Mouse (Mus musculus) forebrain, embryonic 12.5 days (tissue): Measurements from ENCODE around the gene Kcnk1. TPM values are rescaled to one million over a fixed set of nuclear protein-coding genes. Genes with fewer than 3 reads are reported as not detected.

Experiments used
- ATAC-seq: fragments of 200-750 bp; cut with Nextera tagmentation; 2 replicates; pipeline ENCODE4 v1.8.0; 2017; ENCODE audit warnings: moderate TSS enrichment; ENCODE audit not compliant: low FRiP score
- H3K27ac ChIP-seq: fragments of 300-500 bp; sonication (generic); 2 replicates; pipeline ENCODE4 v1.5.1; 2016; ENCODE audit warnings: mild to moderate bottlenecking
- H3K27me3 ChIP-seq: fragments of 300-500 bp; sonication (generic); 2 replicates; pipeline ENCODE4 v1.6.1; 2016; ENCODE audit warnings: mild to moderate bottlenecking
- H3K36me3 ChIP-seq: fragments of 300-500 bp; sonication (generic); replicated peaks from 2 replicates; pipeline ENCODE4 v1.6.1; 2016; ENCODE audit warnings: mild to moderate bottlenecking
- H3K4me1 ChIP-seq: fragments of 300-500 bp; sonication (generic); 2 replicates; pipeline ENCODE4 v1.6.1; 2016
- H3K4me2 ChIP-seq: fragments of 300-500 bp; sonication (generic); 2 replicates; pipeline ENCODE4 v1.6.1; 2016; ENCODE audit warnings: mild to moderate bottlenecking, moderate library complexity
- H3K4me3 ChIP-seq: fragments of 300-500 bp; sonication (generic); replicated peaks from 2 replicates; pipeline ENCODE4 v1.5.1; 2016; ENCODE audit warnings: mild to moderate bottlenecking
- H3K9ac ChIP-seq: fragments of 300-500 bp; sonication (generic); 2 replicates; pipeline ENCODE4 v1.6.1; 2016; ENCODE audit warnings: mild to moderate bottlenecking
- H3K9me3 ChIP-seq: fragments of 300-500 bp; sonication (generic); 2 replicates; pipeline ENCODE4 v1.6.1; 2016
- WGBS: fragments of 180-500 bp; shearing (Covaris S2); methylation state at CpG from one replicate; pipeline ENCODE4 v1.1.7; 2016; 5-methylcytosine and 5-hydroxymethylcytosine counted together
- polyA plus RNA-seq: library from polyadenylated mRNA; unstranded; fragments of >200 nt; fragmentation: Nextera tagmentation; extraction: Ambion mirVana; gene quantifications from 2 replicates; pipeline ENCODE4 v1.2.1, GENCODE M21; 2016

Kcnk1 gene
- polyA plus RNA-seq, 1 experiment from 2014 or later, result 6.2 TPM

DNA sequence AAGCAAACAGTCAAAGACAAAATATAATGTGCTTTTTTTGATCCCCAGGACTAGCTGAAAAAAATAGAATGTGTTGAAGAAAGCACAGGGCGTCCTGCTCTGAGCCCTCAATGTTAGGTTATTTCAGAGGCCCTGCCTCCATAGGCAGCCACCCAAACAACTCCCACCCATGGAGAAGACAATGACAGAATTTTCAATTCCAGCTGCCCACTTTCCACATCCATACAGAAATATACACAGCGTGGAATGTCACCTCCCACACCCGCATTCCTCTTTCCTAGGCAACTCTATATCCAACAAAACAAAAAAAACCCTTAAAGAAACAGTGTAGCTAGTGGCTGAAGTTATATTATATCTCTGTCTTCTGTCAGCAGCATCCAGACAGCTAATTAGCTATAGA, 23.6 kb upstream of the Kcnk1 start:
- Histone ChIP-seq H3K4me1 (no peaks in the 10 kb centered on the region), H3K27me3 (peaks cover 6% of the 10 kb centered on the region; the same call in 1 of the 2 replicates), H3K9ac (no peak overlapping the region), H3K36me3 (no peaks in the 10 kb centered on the region), H3K9me3 (no peaks in the 10 kb centered on the region), H3K27ac (no peak overlapping the region), H3K4me3 (no peak overlapping the region), H3K4me2 (no peak overlapping the region)
- WGBS, result 63% methylated on average over 3 of the region's 3 CpGs
- ATAC-seq, result no peak

DNA sequence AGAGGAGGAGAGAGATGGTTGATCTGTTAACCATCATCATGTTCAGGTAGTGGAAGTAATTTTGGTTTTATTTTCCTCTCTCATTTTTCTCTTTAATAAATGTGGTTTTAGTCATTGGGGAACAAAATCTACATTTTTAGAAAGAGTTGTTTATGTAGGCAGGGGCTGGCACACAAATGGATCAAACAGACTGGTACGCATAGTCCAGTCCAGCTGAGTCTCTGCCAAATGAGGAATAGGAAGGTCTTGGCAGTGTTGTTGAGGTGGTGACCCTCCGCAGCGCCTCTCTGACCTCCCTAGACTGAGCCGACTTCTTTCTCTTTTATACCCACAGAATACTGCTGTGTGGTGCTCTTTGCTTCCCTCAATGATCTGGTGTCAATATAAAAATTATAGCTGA, 19.0 kb upstream of the Kcnk1 start:
- WGBS, result 94% methylated on average over 4 of the region's 4 CpGs
- Histone ChIP-seq H3K27me3 (no peaks in the 10 kb centered on the region), H3K36me3 (no peaks in the 10 kb centered on the region), H3K4me1 (no peaks in the 10 kb centered on the region), H3K9ac (no peak overlapping the region), H3K4me3 (no peak overlapping the region), H3K9me3 (no peaks in the 10 kb centered on the region), H3K27ac (no peak overlapping the region), H3K4me2 (no peak overlapping the region)
- ATAC-seq, result no peak

DNA sequence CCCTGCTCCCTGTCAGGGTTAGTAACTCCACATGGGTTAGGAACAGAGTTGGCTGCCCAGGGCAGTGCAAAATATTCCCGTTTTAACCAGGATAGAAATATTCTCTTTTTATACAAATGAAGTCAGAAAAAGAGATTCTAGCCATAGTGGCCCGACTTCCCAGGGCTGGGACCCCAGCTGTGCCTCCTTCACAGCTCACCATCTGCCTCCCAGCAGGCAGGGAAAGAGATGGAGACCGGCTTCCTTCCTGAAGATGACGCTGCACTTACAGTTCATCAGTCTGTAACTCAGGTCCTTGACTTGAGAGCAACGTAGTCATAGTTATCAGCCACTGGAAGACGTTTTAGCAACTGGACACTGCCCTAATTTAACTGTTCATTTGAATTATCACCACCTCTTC, 14.1 kb upstream of the Kcnk1 start:
- H3K4me2 ChIP-seq, result no peak overlapping the region
- no peak for ATAC-seq
- H3K9me3 ChIP-seq, result no peaks in the 10 kb centered on the region
- H3K27me3 ChIP-seq, result no peaks in the 10 kb centered on the region
- 51% methylated on average over 6 of the region's 6 CpGs for WGBS
- no peaks in the 10 kb centered on the region for H3K36me3 ChIP-seq
- no peaks in the 10 kb centered on the region for H3K4me1 ChIP-seq
- H3K27ac ChIP-seq, result no peak overlapping the region
- H3K9ac ChIP-seq, result no peak overlapping the region
- H3K4me3 ChIP-seq, result no peak overlapping the region

DNA sequence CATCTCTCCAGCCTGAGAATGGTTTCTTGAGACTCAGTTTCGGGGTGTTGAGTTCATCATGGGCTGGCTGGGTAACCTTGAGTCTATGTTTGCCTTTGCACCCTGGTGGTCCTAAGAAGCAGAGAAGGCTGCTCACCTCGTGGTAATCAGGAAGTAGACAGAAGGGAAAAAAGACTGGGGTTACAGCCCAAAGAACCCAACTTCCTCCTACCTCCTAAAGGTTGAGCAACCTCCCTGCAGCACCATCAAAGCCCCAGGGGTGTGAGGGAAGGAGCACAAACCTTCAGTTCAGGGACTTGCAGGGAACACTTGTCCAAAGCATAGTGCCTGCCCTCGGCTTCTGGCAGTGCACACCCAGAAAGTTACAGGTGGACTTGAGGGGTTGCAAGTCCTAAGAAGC, 11.5 kb upstream of the Kcnk1 start:
- Histone ChIP-seq H3K4me1 (peaks cover 17% of the 10 kb centered on the region), H3K27me3 (no peaks in the 10 kb centered on the region), H3K27ac (no peak overlapping the region), H3K9me3 (no peaks in the 10 kb centered on the region), H3K4me2 (no peak overlapping the region), H3K9ac (no peak overlapping the region), H3K4me3 (no peak overlapping the region), H3K36me3 (no peaks in the 10 kb centered on the region)
- WGBS, result 74% methylated on average over 3 of the region's 3 CpGs
- no peak for ATAC-seq

DNA sequence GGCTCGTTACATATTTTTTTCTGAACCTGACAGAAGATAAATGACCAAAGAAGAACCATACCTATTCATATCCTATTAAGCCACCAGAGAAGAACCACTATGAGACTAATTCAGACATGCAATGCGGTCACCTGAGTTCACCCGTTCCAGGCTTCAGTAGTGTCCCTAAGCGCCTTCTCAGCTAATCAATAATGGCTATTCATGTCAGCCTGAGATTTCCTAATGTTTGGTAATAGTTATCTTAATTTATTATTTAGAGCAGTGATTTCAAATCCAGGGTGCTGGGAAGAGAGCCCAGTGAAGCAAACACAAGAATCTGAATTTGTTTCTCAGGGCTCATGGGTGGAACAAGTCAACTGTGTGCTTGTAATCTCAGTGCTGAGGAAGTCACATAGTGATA, 10.8 kb upstream of the Kcnk1 start:
- ATAC-seq, result no peak
- H3K36me3 ChIP-seq, result no peaks in the 10 kb centered on the region
- 97% methylated on average over 4 of the region's 4 CpGs for WGBS
- H3K4me2 ChIP-seq, result no peak overlapping the region
- no peaks in the 10 kb centered on the region for H3K9me3 ChIP-seq
- H3K27me3 ChIP-seq, result no peaks in the 10 kb centered on the region
- H3K9ac ChIP-seq, result no peak overlapping the region
- peaks cover 17% of the 10 kb centered on the region for H3K4me1 ChIP-seq
- no peak overlapping the region for H3K27ac ChIP-seq
- no peak overlapping the region for H3K4me3 ChIP-seq

DNA sequence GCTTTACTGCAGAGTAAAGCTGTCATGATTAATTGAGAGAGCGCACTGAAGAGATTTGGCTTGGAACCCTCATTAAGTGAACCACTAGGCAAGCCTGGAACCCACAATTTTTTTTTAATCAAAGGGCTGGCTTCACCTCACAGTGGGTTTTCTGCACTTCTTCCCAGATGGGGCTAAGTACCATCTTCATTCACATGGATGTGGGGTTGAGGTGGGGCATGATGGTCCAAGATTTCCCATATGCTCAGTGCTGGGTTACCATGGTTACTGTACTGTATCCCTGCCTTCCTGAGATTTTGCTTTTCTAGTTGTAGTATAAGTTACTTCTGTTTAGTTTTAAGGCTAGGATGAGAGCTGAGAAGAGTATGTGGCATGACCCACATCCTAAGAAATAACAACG, 9.6 kb upstream of the Kcnk1 start:
- H3K9me3 ChIP-seq, result no peaks in the 10 kb centered on the region
- peaks cover 17% of the 10 kb centered on the region for H3K4me1 ChIP-seq
- no peaks in the 10 kb centered on the region for H3K36me3 ChIP-seq
- H3K27ac ChIP-seq, result no peak overlapping the region
- no peak overlapping the region for H3K4me2 ChIP-seq
- ATAC-seq, result no peak
- 97% methylated on average over 2 of the region's 2 CpGs for WGBS
- no peaks in the 10 kb centered on the region for H3K27me3 ChIP-seq
- no peak overlapping the region for H3K9ac ChIP-seq
- H3K4me3 ChIP-seq, result no peak overlapping the region

DNA sequence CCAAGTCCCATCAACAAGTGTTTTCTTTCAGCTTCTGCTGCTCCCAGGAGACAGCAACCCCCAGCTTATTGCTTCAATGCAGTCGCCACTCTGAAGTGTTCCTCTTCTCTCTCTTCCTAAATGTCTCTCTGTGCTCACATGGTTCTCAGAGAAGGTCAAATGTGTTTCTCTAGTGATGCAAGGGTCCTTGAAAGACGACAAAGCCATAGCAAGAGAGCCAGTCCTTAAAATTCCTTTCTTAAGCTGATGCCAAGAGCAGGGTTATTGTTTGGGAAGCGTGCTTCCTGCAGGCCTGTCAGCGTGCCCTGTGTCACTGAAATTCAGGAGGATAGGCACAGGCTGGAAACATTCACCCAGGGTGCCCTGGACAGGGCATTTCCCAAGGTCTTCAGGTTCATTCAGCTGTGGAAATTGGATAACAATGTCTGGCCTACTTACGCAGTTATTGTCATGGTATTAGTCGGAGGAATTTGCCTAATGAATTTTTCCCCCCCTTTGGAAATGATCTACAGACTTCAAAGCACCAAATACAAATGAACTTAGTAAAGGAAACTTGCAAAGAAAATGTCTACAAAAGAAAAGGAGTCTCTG, 7.9 kb upstream of the Kcnk1 start:
- peaks cover 17% of the 10 kb centered on the region for H3K4me1 ChIP-seq
- H3K4me3 ChIP-seq, result no peak overlapping the region
- H3K27me3 ChIP-seq, result 0 out of 2 replicates have a peak, but pooled peaks cover 1% of the 10 kb centered on the region
- H3K27ac ChIP-seq, result no peak overlapping the region
- no peaks in the 10 kb centered on the region for H3K36me3 ChIP-seq
- H3K9me3 ChIP-seq, result no peaks in the 10 kb centered on the region
- no peak overlapping the region for H3K4me2 ChIP-seq
- WGBS, result 10% methylated on average over 6 of the region's 6 CpGs
- no peak overlapping the region for H3K9ac ChIP-seq
- ATAC-seq, result no peak

DNA sequence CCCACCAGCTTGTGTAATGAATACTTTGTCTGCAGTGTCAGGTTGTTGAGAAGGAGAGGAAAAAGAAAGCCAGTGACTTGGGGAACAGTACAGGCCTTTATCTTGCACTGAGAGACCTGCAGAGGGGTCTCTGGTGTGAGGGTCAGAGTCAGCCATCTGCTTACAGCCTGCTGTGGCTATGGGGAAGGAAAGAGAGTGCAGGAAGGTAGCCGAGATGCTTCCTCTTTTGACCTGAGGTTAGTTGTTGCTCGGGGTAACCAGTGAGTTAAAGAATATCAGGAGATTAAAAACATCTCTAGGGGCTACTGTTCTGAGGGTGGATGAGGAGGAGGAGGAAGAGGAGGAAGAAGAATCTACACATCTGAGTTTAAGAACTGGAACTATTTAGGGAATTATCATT, 7.0 kb upstream of the Kcnk1 start:
- 58% methylated on average over 2 of the region's 2 CpGs for WGBS
- H3K27me3 ChIP-seq, result peaks cover 10% of the 10 kb centered on the region

DNA sequence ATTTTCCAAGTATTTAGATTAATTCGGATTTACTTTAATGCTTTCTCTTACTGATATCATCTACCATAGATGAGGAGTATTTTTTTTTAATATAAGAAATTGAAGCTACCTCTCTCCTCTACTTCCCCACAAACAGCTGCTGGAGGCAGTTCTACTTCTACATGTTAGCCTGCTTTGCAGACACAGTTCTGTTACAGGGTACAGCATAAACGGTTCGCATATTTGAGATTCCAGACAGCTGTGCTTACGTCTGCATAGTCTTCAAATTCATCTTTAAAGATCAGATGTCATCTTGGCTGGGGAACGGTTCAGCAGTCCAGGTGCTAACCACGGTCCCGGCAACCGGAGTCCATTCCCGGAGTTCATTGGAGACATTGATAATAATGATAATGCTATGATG, 1.3 kb upstream of the Kcnk1 start:
- H3K36me3 ChIP-seq, result no peaks in the 10 kb centered on the region
- no peak overlapping the region for H3K9ac ChIP-seq
- H3K27me3 ChIP-seq, result peaks cover 57% of the 10 kb centered on the region
- H3K4me2 ChIP-seq, result no peak overlapping the region
- H3K9me3 ChIP-seq, result no peaks in the 10 kb centered on the region
- no peak for ATAC-seq
- 80% methylated on average over 9 of the region's 9 CpGs for WGBS
- no peak overlapping the region for H3K27ac ChIP-seq
- H3K4me1 ChIP-seq, result peaks cover 23% of the 10 kb centered on the region
- H3K4me3 ChIP-seq, result no peak overlapping the region

More for the DNA sequence above, 7.0 kb upstream of the Kcnk1 start:
- peaks cover 17% of the 10 kb centered on the region for H3K4me1 ChIP-seq
- no peak overlapping the region for H3K4me2 ChIP-seq
- H3K27ac ChIP-seq, result no peak overlapping the region
- H3K9me3 ChIP-seq, result no peaks in the 10 kb centered on the region
- no peaks in the 10 kb centered on the region for H3K36me3 ChIP-seq
- H3K4me3 ChIP-seq, result no peak overlapping the region
- ATAC-seq, result no peak
- no peak overlapping the region for H3K9ac ChIP-seq

DNA sequence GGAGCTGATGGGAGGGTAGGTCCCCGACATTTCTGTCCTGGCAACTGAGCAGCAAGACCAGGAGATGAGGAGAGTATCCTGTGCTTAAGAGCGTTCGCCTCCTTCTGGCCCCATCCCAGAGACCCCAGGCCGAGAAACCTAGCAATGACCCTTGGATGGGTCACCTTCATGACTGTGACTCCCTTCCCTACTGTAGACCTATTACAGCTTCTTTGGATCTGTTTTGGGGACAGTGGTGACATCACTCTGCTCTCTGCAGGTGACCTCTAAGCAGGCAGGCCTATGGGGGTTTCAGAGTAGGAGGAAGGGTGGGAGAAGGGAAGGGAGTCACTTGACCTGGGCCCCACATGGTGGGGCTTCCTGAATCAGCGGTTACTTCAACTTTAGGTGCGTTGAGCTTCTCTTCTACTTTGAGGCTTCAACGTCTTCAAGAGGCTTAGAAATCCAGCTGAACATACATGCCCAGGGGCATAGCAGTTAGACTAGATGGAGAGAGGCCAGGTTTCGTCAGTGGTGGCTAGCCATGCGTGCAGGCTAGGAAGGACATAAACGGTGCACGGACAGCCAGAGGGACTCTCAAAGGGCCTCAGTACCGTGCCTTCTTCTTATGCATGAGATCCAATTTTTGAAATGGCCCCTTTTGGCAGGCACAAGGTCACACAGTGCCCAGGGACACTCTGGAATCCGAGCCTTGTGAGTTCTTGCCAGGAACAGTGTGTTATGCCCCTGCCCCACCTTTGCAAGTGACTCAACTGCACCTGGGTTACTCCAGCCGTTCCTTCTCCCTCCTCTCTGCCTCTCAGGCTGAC, 1.3 kb downstream of the Kcnk1 start:
- Histone ChIP-seq H3K4me2 (peak overlapping the region; percentile 91), H3K9me3 (no peaks in the 10 kb centered on the region), H3K36me3 (no peaks in the 10 kb centered on the region), H3K4me1 (peaks cover 23% of the 10 kb centered on the region), H3K27ac (no peak overlapping the region), H3K27me3 (peaks cover 57% of the 10 kb centered on the region), H3K9ac (peak overlapping the region; percentile 66), H3K4me3 (peak overlapping the region; percentile 59)
- ATAC-seq, result no peak
- WGBS, result 11% methylated on average over 14 of the region's 14 CpGs

DNA sequence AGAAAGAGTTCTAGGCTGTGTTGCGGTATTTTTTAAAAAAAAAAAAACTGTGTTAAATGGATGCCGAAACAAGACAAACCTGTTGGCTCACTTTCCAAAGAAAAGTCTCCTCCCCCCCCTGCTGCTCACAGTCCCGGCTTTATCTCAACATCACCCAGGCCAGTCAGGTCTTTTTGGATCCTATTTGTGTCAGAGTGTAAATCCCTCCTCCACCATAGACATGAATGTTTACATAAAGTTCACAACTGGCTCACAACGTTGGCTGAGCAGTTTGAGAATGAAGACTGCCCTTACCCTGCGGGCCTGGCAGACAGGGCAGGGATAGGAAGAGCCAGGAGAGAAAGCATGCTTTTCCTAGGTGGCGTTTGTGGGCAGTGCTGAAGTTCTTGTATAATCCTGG, 2.0 kb downstream of the Kcnk1 start:
- peaks cover 57% of the 10 kb centered on the region for H3K27me3 ChIP-seq
- H3K4me2 ChIP-seq, result no peak overlapping the region
- H3K27ac ChIP-seq, result no peak overlapping the region
- no peaks in the 10 kb centered on the region for H3K36me3 ChIP-seq
- no peak for ATAC-seq
- no peak overlapping the region for H3K4me3 ChIP-seq
- no peak overlapping the region for H3K9ac ChIP-seq
- H3K4me1 ChIP-seq, result peaks cover 23% of the 10 kb centered on the region
- no peaks in the 10 kb centered on the region for H3K9me3 ChIP-seq
- 36% methylated on average over 6 of the region's 6 CpGs for WGBS

DNA sequence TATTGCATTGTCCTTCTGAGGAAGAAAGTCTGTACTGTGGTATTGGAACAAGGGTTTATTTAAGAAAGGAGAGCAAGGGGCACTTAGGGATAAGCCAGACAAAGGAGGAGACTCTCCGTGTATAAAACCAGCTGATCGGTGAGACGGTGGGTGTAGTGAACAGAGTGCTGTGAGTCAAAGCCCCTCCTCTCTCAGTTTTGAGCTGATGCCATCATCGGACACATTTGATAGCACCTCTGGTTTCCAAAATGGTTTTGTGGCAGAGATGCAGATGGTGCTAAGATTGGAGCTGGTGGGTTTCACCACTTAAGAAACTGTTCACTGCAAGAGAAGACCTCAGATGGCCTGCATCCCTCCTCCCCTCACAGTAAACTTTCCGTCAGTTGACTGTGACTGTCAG, 2.6 kb downstream of the Kcnk1 start:
- Histone ChIP-seq H3K36me3 (no peaks in the 10 kb centered on the region), H3K4me3 (no peak overlapping the region), H3K4me1 (peaks cover 23% of the 10 kb centered on the region), H3K27ac (no peak overlapping the region), H3K4me2 (no peak overlapping the region), H3K9ac (no peak overlapping the region), H3K9me3 (no peaks in the 10 kb centered on the region), H3K27me3 (peaks cover 51% of the 10 kb centered on the region)
- ATAC-seq, result no peak
- WGBS, result 55% methylated on average over 5 of the region's 5 CpGs

DNA sequence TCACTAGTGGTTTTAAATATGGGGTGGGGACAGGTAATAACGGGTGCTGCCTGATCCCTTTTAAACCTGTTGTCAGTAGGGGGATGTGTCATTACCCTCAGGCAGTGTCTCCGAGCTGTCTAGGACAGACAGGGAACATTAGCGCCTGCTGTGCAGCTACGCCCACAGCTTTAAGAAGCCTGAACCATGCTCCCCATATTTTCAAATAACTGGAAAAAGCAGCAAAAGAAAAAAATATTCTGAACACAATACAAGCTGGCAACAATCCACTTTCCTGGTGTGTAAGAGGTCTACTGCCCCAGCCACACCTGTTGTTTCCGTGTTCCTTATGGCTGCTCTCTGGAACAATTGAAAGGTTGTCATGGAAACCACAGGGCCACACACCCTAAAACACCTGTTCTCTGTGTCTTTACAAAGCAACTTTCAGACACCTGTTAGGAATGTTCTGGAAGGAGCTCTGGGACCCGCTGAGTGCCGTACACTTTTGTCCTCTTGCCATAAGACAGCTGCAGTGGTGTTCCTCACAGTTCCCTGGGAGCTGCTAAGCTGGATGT, 4.9 kb downstream of the Kcnk1 start:
- no peaks in the 10 kb centered on the region for H3K36me3 ChIP-seq
- ATAC-seq, result no peak
- no peak overlapping the region for H3K9ac ChIP-seq
- H3K27me3 ChIP-seq, result peaks cover 31% of the 10 kb centered on the region
- H3K27ac ChIP-seq, result no peak overlapping the region
- 68% methylated on average over 7 of the region's 7 CpGs for WGBS
- H3K4me1 ChIP-seq, result peaks cover 21% of the 10 kb centered on the region
- H3K4me2 ChIP-seq, result no peak overlapping the region
- H3K4me3 ChIP-seq, result no peak overlapping the region
- no peaks in the 10 kb centered on the region for H3K9me3 ChIP-seq
